Mouse (Mus musculus): Measurements from ENCODE around the gene Gm2a. TPM values are rescaled to one million over a fixed set of nuclear protein-coding genes. Genes with fewer than 3 reads are reported as not detected.

Gm2a gene
- polyA plus RNA-seq, 1 experiment = 231 TPM

DNA sequence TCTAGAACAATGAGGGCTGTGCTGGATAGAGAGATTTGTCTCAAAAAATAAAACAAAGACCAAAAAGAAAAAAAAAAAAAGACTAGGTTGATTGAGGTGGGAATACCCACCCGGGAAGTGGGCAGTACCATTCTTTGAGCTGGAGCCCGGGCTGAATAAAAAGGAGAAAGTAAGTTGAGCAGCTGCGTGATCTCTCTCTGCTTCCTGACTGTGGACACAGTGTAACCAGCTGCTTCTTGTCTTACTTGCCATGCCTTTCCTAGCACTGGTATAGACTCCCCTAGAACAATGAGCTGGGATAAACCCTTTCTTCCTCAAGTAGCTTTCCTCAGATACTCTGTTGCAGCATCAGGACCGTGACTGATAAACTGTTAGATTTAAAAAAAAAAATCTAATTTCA is 43.6 kb downstream of the Gm2a start:
- no peak overlapping the region for H3K4me3 ChIP-seq (ENCODE audit: insufficient read depth, low read length)
- H3K4me1 ChIP-seq (ENCODE audit: control insufficient read depth, insufficient read depth, low read length) = no peaks in the 10 kb centered on the region
- H3K27ac ChIP-seq (ENCODE audit: insufficient read depth, low read depth, low read length) = no peak overlapping the region
- TF ChIP-seq CTCF (IDR thresholded peaks at IDR 0.05; ENCODE audit: low read depth, low read length) = no peak
- TF ChIP-seq POLR2A (IDR thresholded peaks at IDR 0.05; ENCODE audit: borderline replicate concordance, low read depth, low read length) = no peak

DNA sequence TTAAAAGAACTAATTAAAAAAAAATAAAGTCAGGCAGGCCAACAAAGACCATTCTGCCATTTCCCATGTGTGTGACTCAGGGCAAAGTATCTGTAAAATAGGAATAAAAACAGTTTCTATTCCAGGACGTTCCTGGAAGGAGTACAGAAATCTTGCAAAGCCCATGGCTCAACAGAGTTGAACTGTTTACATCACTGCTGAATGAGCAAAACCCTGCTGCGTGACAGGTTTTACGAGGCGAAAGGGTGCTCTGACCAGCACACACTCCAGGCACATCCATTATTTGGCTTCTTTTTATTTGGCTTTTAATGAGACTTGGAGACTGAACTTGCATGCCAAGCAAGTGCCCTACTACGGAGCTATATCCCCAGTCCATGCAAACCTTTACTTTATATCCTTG is 46.1 kb downstream of the Gm2a start:
- peaks cover 21% of the 10 kb centered on the region for H3K4me1 ChIP-seq (ENCODE audit: control insufficient read depth, insufficient read depth, low read length)
- TF ChIP-seq POLR2A (IDR thresholded peaks at IDR 0.05; ENCODE audit: borderline replicate concordance, low read depth, low read length) (no peak), CTCF (IDR thresholded peaks at IDR 0.05; ENCODE audit: low read depth, low read length) (no peak)
- no peak overlapping the region for H3K27ac ChIP-seq (ENCODE audit: insufficient read depth, low read depth, low read length)
- H3K4me3 ChIP-seq (ENCODE audit: insufficient read depth, low read length) = no peak overlapping the region

DNA sequence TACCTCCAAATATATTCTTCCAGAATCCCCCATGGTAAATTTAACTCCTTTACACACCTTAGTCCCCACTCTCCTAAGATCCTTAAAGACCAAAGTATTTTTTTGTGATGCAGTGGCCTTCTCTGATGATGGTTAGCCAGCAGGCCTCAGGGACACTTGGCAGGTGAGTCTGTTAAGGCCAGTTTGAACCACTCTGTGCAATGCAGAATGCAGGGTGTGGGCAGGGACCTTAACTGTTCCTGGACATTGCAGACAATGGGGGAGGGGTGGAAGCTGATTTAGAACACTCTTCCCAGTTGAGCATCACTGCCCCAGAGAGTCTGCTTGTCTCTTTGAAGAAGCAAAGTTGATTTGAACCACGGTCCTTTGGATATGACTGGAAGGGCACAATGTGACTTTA is 48.9 kb downstream of the Gm2a start:
- TF ChIP-seq CTCF (IDR thresholded peaks at IDR 0.05; ENCODE audit: low read depth, low read length) (no peak), POLR2A (IDR thresholded peaks at IDR 0.05; ENCODE audit: borderline replicate concordance, low read depth, low read length) (no peak)
- Histone ChIP-seq H3K4me3 (ENCODE audit: insufficient read depth, low read length) (no peak overlapping the region), H3K27ac (ENCODE audit: insufficient read depth, low read depth, low read length) (peak overlapping the region; percentile 61; the same call in 1 of the 2 replicates), H3K4me1 (ENCODE audit: control insufficient read depth, insufficient read depth, low read length) (peaks cover 32% of the 10 kb centered on the region)

DNA sequence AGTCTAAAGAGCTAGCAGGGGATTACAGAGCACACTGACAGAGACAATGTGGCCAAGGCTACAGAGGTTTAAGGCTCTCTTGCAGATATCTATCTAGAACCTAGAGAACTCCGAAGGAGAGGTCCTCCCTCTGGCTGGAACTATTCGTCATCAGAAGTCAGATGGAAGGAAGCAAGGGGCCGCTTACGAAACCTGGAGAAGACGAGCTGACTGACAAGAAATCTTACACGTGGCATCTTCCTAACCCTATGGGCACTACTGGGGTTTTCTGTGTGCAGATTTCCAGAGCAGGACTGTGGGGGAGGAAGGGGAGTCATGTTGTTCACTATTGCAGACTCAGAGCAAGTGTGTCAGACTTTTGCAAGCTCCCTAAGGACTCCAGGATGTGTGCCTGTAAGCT is 49.5 kb downstream of the Gm2a start:
- TF ChIP-seq POLR2A (IDR thresholded peaks at IDR 0.05; ENCODE audit: borderline replicate concordance, low read depth, low read length) = no peak
- no peak for TF ChIP-seq CTCF (IDR thresholded peaks at IDR 0.05; ENCODE audit: low read depth, low read length)
- H3K4me1 ChIP-seq (ENCODE audit: control insufficient read depth, insufficient read depth, low read length) = peaks cover 32% of the 10 kb centered on the region
- H3K27ac ChIP-seq (ENCODE audit: insufficient read depth, low read depth, low read length) = peak overlapping the region; percentile 61
- no peak overlapping the region for H3K4me3 ChIP-seq (ENCODE audit: insufficient read depth, low read length)

DNA sequence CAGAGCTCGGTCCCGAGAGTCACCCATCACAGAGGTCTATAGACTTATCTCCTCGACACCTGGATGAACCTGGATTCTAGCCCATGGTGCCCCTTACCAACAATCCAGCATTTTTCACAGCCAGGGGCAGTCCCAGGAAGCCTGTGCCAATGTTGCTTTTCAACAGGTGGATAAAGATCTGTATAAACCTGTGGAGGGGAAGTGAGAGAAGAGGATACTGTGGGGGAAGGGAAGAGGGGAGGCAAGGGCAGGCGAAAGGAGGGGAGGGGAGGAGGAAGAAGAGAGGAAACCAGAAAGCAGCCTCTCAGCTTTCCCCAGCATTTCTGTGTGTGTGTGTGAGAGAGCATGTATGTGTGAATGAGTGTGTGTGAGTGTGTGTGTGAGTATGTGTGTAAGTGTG is 50.5 kb downstream of the Gm2a start:
- peaks cover 34% of the 10 kb centered on the region for H3K4me1 ChIP-seq (ENCODE audit: control insufficient read depth, insufficient read depth, low read length)
- no peak for TF ChIP-seq CTCF (IDR thresholded peaks at IDR 0.05; ENCODE audit: low read depth, low read length)
- no peak for TF ChIP-seq POLR2A (IDR thresholded peaks at IDR 0.05; ENCODE audit: borderline replicate concordance, low read depth, low read length)
- peak overlapping the region; percentile 74 for H3K27ac ChIP-seq (ENCODE audit: insufficient read depth, low read depth, low read length)
- H3K4me3 ChIP-seq (ENCODE audit: insufficient read depth, low read length) = no peak overlapping the region

DNA sequence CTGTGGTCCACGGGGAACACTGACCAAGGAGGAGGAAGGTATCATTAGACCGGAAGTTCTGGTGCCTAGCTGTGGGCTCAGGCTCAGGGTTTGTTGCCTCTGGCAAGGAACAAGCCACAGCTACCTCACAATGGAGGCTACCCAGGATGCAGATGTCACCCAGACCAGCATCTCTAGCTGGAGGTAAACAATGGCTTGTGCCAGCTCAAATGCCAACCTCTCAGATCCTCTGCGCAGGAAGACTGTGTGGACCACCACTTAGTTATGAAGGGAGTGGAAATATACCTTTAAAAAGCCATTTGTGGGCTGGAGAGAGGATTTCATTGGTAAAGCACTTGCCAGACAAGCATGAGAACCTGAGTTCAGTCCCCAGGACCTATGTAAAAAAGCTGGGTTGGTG is 53.7 kb downstream of the Gm2a start, which contains the start of gene Slc36a3:
Gene Slc36a3 (minus strand): TSS at position 101 of the 400 bp plus-strand sequence.
- peaks cover 56% of the 10 kb centered on the region for H3K4me1 ChIP-seq (ENCODE audit: control insufficient read depth, insufficient read depth, low read length)
- no peak within 1 kb of the TSS for H3K27ac ChIP-seq (ENCODE audit: insufficient read depth, low read depth, low read length)
- no peak within 1 kb of the TSS for H3K4me3 ChIP-seq (ENCODE audit: insufficient read depth, low read length)

DNA sequence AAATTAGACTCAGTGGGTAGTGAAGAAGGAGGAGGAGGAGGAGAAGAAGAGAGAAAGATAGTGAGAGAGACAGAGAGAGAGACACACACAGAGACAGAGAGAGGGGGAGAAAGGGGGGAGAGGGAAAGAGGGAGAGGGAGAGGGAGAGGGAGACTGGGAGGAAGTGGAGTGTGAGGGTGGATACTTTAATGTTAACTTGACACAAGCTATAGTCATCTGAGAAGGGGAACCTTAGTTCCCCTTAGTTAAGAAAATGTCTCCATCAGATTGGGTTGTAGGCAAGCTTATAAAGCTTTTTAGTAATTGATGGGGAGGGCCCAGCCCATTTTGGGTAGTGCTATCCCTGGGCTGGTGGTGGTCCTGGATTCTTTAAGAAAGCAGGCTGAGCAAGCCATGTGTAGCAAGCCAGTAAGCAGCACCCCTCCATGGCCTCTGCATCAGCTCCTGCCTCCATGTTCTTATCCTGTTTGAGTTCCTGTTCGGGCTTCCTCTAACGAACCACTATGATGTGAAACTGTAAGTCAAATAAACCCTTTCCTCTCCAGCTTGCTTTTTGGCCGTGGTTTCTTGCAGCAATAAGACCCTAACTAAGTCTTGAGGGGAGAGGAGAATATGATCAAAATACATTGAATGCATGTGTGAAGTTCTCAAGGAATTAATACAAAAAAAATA is 56.6 kb downstream of the Gm2a start:
- no peak for TF ChIP-seq CTCF (IDR thresholded peaks at IDR 0.05; ENCODE audit: low read depth, low read length)
- TF ChIP-seq POLR2A (IDR thresholded peaks at IDR 0.05; ENCODE audit: borderline replicate concordance, low read depth, low read length) = no peak
- Histone ChIP-seq H3K27ac (ENCODE audit: insufficient read depth, low read depth, low read length) (peak overlapping the region; percentile 97), H3K4me1 (ENCODE audit: control insufficient read depth, insufficient read depth, low read length) (peaks cover 30% of the 10 kb centered on the region), H3K4me3 (ENCODE audit: insufficient read depth, low read length) (peak overlapping the region; percentile 18; the same call in 1 of the 2 replicates)

More for the DNA sequence above, 53.7 kb downstream of the Gm2a start, which contains the start of gene Slc36a3:
- TF ChIP-seq CTCF (IDR thresholded peaks at IDR 0.05; ENCODE audit: low read depth, low read length) (no peak), POLR2A (IDR thresholded peaks at IDR 0.05; ENCODE audit: borderline replicate concordance, low read depth, low read length) (no peak)

DNA sequence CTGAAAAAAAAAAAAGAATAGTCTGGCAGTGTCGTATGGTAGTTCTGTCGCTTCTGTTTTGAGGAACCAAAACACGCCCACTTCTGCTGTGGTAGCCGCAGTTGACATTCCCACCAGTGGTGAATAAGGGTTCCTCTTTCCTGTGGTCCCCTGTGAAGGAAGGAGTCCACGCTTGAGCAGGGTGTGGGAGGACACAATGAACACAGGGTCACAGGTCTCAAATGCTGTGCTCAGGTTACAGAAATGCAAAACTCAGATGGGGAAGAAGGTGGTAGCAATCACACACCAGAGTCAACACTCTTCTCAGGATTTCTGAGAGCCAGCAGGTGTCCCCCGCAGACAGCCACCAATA is 57.1 kb downstream of the Gm2a start:
- no peak for TF ChIP-seq CTCF (IDR thresholded peaks at IDR 0.05; ENCODE audit: low read depth, low read length)
- TF ChIP-seq POLR2A (IDR thresholded peaks at IDR 0.05; ENCODE audit: borderline replicate concordance, low read depth, low read length) = no peak
- Histone ChIP-seq H3K4me1 (ENCODE audit: control insufficient read depth, insufficient read depth, low read length) (peaks cover 26% of the 10 kb centered on the region), H3K4me3 (ENCODE audit: insufficient read depth, low read length) (no peak overlapping the region), H3K27ac (ENCODE audit: insufficient read depth, low read depth, low read length) (peak overlapping the region; percentile 97)

DNA sequence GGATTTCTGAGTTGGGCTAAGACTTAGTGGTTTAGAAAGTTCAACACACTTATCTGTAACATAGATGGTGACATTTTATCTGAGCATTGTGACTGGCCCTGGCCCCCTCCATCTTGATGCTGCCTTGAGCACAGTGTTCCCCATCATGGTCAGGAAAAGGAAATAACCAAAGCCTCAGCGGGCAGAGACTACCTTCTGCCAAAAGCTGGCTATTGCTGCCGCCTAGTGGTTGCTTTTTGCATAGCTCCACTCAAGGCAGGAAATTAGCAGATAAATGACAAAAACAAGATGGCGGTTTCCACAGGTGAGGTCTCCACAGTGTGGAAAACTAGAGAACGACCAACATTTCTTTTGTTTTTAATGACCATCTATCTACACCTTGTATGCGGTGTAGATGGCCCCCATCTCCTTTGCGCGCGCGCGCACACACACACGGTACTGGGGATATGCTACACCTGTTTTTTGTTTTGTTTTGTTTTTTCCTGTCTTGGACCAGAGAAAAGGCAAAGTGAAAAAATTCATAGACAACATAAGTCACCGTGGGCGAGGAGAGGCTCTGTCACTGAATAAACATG is 61.0 kb downstream of the Gm2a start:
- TF ChIP-seq CTCF (IDR thresholded peaks at IDR 0.05; ENCODE audit: low read depth, low read length) (peak; percentile 86), POLR2A (IDR thresholded peaks at IDR 0.05; ENCODE audit: borderline replicate concordance, low read depth, low read length) (no peak)
- Histone ChIP-seq H3K27ac (ENCODE audit: insufficient read depth, low read depth, low read length) (no peak overlapping the region), H3K4me1 (ENCODE audit: control insufficient read depth, insufficient read depth, low read length) (peaks cover 18% of the 10 kb centered on the region), H3K4me3 (ENCODE audit: insufficient read depth, low read length) (no peak overlapping the region)

Other genes starting within 250 kb of the Gm2a start
- gene Lyrm7, start 237.2 kb upstream of the Gm2a start, polyA plus RNA-seq (2012; ENCODE audit: insufficient read depth, insufficient read length, missing spikeins) = 0.67 and 1.7 TPM in 2 replicates
- 324 and 359 TPM in 2 replicates for gene Hint1, start 231.7 kb upstream of the Gm2a start, polyA plus RNA-seq (2012; ENCODE audit: insufficient read depth, insufficient read length, missing spikeins)
- gene Gpx3, start 195.7 kb upstream of the Gm2a start, polyA plus RNA-seq (2012; ENCODE audit: insufficient read depth, insufficient read length, missing spikeins) = 10.8 and 13.8 TPM in 2 replicates
- gene Tnip1, start 135.2 kb upstream of the Gm2a start, polyA plus RNA-seq (2012; ENCODE audit: insufficient read depth, insufficient read length, missing spikeins) = 70.3 and 72.2 TPM in 2 replicates
- gene Anxa6, start 64.7 kb upstream of the Gm2a start, polyA plus RNA-seq (2012; ENCODE audit: insufficient read depth, insufficient read length, missing spikeins) = 157 and 169 TPM in 2 replicates
- 5.3 and 6.0 TPM in 2 replicates for gene Ccdc69, start 20.0 kb upstream of the Gm2a start, polyA plus RNA-seq (2012; ENCODE audit: insufficient read depth, insufficient read length, missing spikeins)
- not detected in 2 replicates for gene Slc36a3, start 53.6 kb downstream of the Gm2a start, polyA plus RNA-seq (2012; ENCODE audit: insufficient read depth, insufficient read length, missing spikeins)
- 2.4 and 3.3 TPM in 2 replicates for gene Slc36a2, start 87.0 kb downstream of the Gm2a start, polyA plus RNA-seq (2012; ENCODE audit: insufficient read depth, insufficient read length, missing spikeins)
- gene Slc36a1, start 106.2 kb downstream of the Gm2a start, polyA plus RNA-seq (2012; ENCODE audit: insufficient read depth, insufficient read length, missing spikeins) = 38.7 and 44.3 TPM in 2 replicates
- gene Fat2, start 238.4 kb downstream of the Gm2a start, polyA plus RNA-seq (2012; ENCODE audit: insufficient read depth, insufficient read length, missing spikeins) = not detected in 2 replicates

Measured in bone marrow macrophage, adult 2 months (primary cell).